Mouse (Mus musculus) heart, adult 2 months (tissue): ENCODE measurements around the gene Ubxn10. TPM values are rescaled to one million over a fixed set of nuclear protein-coding genes. Genes with fewer than 3 reads are reported as not detected.

Source experiments
- DNase-seq, 2 experiments: peaks; one replicate each; pipeline ENCODE4 v3.0.0; 2021
- H3K27ac ChIP-seq: fragments of 200-600 bp; 2 replicates; pipeline ENCODE4 v1.8.1; 2022
- H3K27me3 ChIP-seq: fragments of 200-500 bp; 2 replicates; pipeline ENCODE4 v1.6.1; 2012; ENCODE audit warnings: mild to moderate bottlenecking, low read length, inconsistent platforms, mixed read lengths; ENCODE audit not compliant: control insufficient read depth, insufficient read depth
- H3K36me3 ChIP-seq: fragments of 200-500 bp; 2 replicates; pipeline ENCODE4 v1.6.1; 2012; ENCODE audit warnings: low read length, inconsistent platforms; ENCODE audit not compliant: control insufficient read depth, insufficient read depth
- H3K4me1 ChIP-seq: fragments of 200-500 bp; 2 replicates; pipeline ENCODE4 v1.6.1; 2011; ENCODE audit warnings: low read length; ENCODE audit not compliant: control insufficient read depth, insufficient read depth
- H3K4me3 ChIP-seq: fragments of 200-600 bp; 2 replicates; pipeline ENCODE4 v1.8.1; 2022
- H3K79me2 ChIP-seq: fragments of 200-500 bp; replicated peaks from 2 replicates; pipeline ENCODE4 v1.6.1; 2012; ENCODE audit warnings: mild to moderate bottlenecking, inconsistent platforms, low read length, moderate library complexity, mixed read lengths; ENCODE audit not compliant: control insufficient read depth, insufficient read depth
- H3K9ac ChIP-seq: fragments of 200-500 bp; 2 replicates; pipeline ENCODE4 v1.6.1; 2012; ENCODE audit warnings: low read depth, mild to moderate bottlenecking, control low read depth, inconsistent platforms, low read length, mixed read lengths
- CTCF ChIP-seq: fragments of 200-600 bp; IDR thresholded peaks from 2 replicates; pipeline ENCODE4 v1.8.1; 2022; ENCODE audit warnings: antibody characterized with exemption, mild to moderate bottlenecking, moderate library complexity
- EP300 ChIP-seq: fragments of 200-500 bp; IDR thresholded peaks from 2 replicates; pipeline ENCODE4 v1.6.1; 2011; ENCODE audit warnings: low read depth, low read length, control low read depth; ENCODE audit not compliant: insufficient read depth
- POLR2A ChIP-seq: fragments of 200-500 bp; IDR thresholded peaks from 2 replicates; pipeline ENCODE4 v1.6.1; 2011; ENCODE audit warnings: mild to moderate bottlenecking, low read depth, low read length, control low read depth; ENCODE audit not compliant: insufficient read depth
- WGBS: fragments of 180-500 bp; shearing (Covaris S2); methylation state at CpG from one replicate; pipeline ENCODE4 v1.1.7; 2018; 5-methylcytosine and 5-hydroxymethylcytosine counted together
- intact Hi-C: fragments of 180-260 bp; cut with DNase I; formaldehyde crosslinking; loops from one replicate; pipeline ENCODE4 v1.15.1; 2025
- polyA plus RNA-seq: library from polyadenylated mRNA; depleted of rRNA; stranded (reverse); fragments of >200 nt; gene quantifications from 2 replicates; pipeline ENCODE4 v1.2.3, GENCODE M21; 2012
- total RNA-seq, 2 experiments: library from RNA; stranded (reverse); gene quantifications; 2 replicates each; pipeline ENCODE4 v1.2.3; 2021

Gene Ubxn10
- total and polyA plus RNA-seq, 3 experiments = 1.6 to 7.2 (median 2.7) TPM

- H3K4me3 ChIP-seq = no peak overlapping the region
- WGBS = 72% methylated on average over 9 of the region's 9 CpGs
- no peak overlapping the region for H3K27ac ChIP-seq
- H3K27me3 ChIP-seq = no peaks in the 10 kb centered on the region
- no peaks in the 10 kb centered on the region for H3K36me3 ChIP-seq
- H3K79me2 ChIP-seq = no peaks in the 10 kb centered on the region
- no peak for DNase-seq
- intact Hi-C loops = loop anchor here (5.0 kb wide), 1 partner anchor 40 kb away; no protein-coding TSS in a partner anchor
- no peak for TF ChIP-seq POLR2A
- TF ChIP-seq EP300 = no peak
- TF ChIP-seq CTCF = no peak
- H3K4me1 ChIP-seq = no peaks in the 10 kb centered on the region
- H3K9ac ChIP-seq = no peak overlapping the region
These were observed 9.9 kb upstream of the Ubxn10 start for GRCm38 (mm10) chr4:138746866-138747265.

- Histone ChIP-seq H3K9ac (no peak overlapping the region), H3K27ac (no peak overlapping the region), H3K79me2 (no peaks in the 10 kb centered on the region), H3K27me3 (no peaks in the 10 kb centered on the region), H3K36me3 (no peaks in the 10 kb centered on the region), H3K4me1 (no peaks in the 10 kb centered on the region), H3K4me3 (no peak overlapping the region)
- intact Hi-C loops = loop anchor here (5.0 kb wide), 1 partner anchor 39 kb away; no protein-coding TSS in a partner anchor
- no peak for DNase-seq
- WGBS = 63% methylated on average over 4 of the region's 4 CpGs
- TF ChIP-seq POLR2A (no peak), EP300 (no peak), CTCF (no peak)
These were observed 8.9 kb upstream of the Ubxn10 start for GRCm38 (mm10) chr4:138745884-138746283.

- no peak overlapping the region for H3K27ac ChIP-seq
- intact Hi-C loops = no loop called here
- no peak for TF ChIP-seq POLR2A
- no peak for TF ChIP-seq EP300
- TF ChIP-seq CTCF = no peak
- no peaks in the 10 kb centered on the region for H3K27me3 ChIP-seq
- no peak overlapping the region for H3K4me3 ChIP-seq
- no peaks in the 10 kb centered on the region for H3K4me1 ChIP-seq
- WGBS = 55% methylated on average over 7 of the region's 7 CpGs
- H3K79me2 ChIP-seq = no peaks in the 10 kb centered on the region
- H3K36me3 ChIP-seq = no peaks in the 10 kb centered on the region
- no peak overlapping the region for H3K9ac ChIP-seq
- DNase-seq = no peak
These were observed 2.3 kb upstream of the Ubxn10 start for GRCm38 (mm10) chr4:138739136-138739851.

GRCm38 (mm10) chr4:138734863-138735262, 2.1 kb downstream of the Ubxn10 start:
- Histone ChIP-seq H3K9ac (no peak overlapping the region), H3K4me1 (no peaks in the 10 kb centered on the region), H3K79me2 (no peaks in the 10 kb centered on the region), H3K27ac (no peak overlapping the region), H3K4me3 (no peak overlapping the region), H3K36me3 (no peaks in the 10 kb centered on the region), H3K27me3 (no peaks in the 10 kb centered on the region)
- intact Hi-C loops = no loop called here
- TF ChIP-seq EP300 (no peak), POLR2A (no peak), CTCF (no peak)
- DNase-seq = no peak
- WGBS = 89% methylated on average over 4 of the region's 4 CpGs

GRCm38 (mm10) chr4:138734105-138734504, 2.9 kb downstream of the Ubxn10 start:
- 80% methylated on average over 7 of the region's 7 CpGs for WGBS
- TF ChIP-seq EP300 = no peak
- TF ChIP-seq CTCF = no peak
- TF ChIP-seq POLR2A = no peak
- intact Hi-C loops = no loop called here
- Histone ChIP-seq H3K79me2 (no peaks in the 10 kb centered on the region), H3K9ac (no peak overlapping the region), H3K27ac (no peak overlapping the region), H3K27me3 (no peaks in the 10 kb centered on the region), H3K36me3 (no peaks in the 10 kb centered on the region), H3K4me1 (no peaks in the 10 kb centered on the region), H3K4me3 (no peak overlapping the region)
- no peak for DNase-seq

GRCm38 (mm10) chr4:138729018-138729703, 7.8 kb downstream of the Ubxn10 start:
- no peak for TF ChIP-seq CTCF
- TF ChIP-seq POLR2A = no peak
- no peak for DNase-seq
- intact Hi-C loops = no loop called here
- H3K9ac ChIP-seq = no peak overlapping the region
- WGBS = 39% methylated on average over 9 of the region's 9 CpGs
- no peaks in the 10 kb centered on the region for H3K36me3 ChIP-seq
- H3K27ac ChIP-seq = no peak overlapping the region
- no peaks in the 10 kb centered on the region for H3K27me3 ChIP-seq
- peaks cover 2% of the 10 kb centered on the region; the same call in 1 of the 2 replicates for H3K4me1 ChIP-seq
- H3K4me3 ChIP-seq = no peak overlapping the region
- no peaks in the 10 kb centered on the region for H3K79me2 ChIP-seq
